Mouse (Mus musculus) kidney, postnatal 25 days (tissue): ENCODE measurements at regions not wholly inside any gene's neighbourhood (a gene's known extent, or its start where the extent isn't known, plus 50 kb on each side); places are given as distances from the start of the nearest gene placed in this dataset.

Experiments used
- DNase-seq, 2 experiments: peaks; one replicate each; pipeline ENCODE4 v3.0.0; 2021; ENCODE audit warnings: mixed read lengths in 2 of 2

GRCm38 (mm10) chr16:47754671-47755070 lies 528.9 kb upstream of the Dppa4 start:
- no peak for DNase-seq

GRCm38 (mm10) chr16:47758296-47758695 lies 525.2 kb upstream of the Dppa4 start:
- DNase-seq, result no peak

- DNase-seq, result peak in 1 of 2 experiments; percentile 46
Observed at GRCm38 (mm10) chr16:47765742-47766141, 517.8 kb upstream of the Dppa4 start.

GRCm38 (mm10) chr16:47788515-47788914 lies 495.0 kb upstream of the Dppa4 start:
- DNase-seq, result no peak

GRCm38 (mm10) chr16:47790666-47791065 lies 492.9 kb upstream of the Dppa4 start:
- no peak for DNase-seq

- DNase-seq, result no peak
Observed at GRCm38 (mm10) chr16:47791456-47791855, 492.1 kb upstream of the Dppa4 start.

- no peak for DNase-seq
Observed at GRCm38 (mm10) chr16:47798838-47799237, 484.7 kb upstream of the Dppa4 start.

- DNase-seq, result no peak
Observed at GRCm38 (mm10) chr16:47843169-47843568, 440.4 kb upstream of the Dppa4 start.

GRCm38 (mm10) chr16:47851631-47852030 lies 431.9 kb upstream of the Dppa4 start:
- DNase-seq, result no peak

GRCm38 (mm10) chr16:47859840-47860239 lies 423.7 kb upstream of the Dppa4 start:
- no peak for DNase-seq

GRCm38 (mm10) chr16:47875258-47875657 lies 408.3 kb upstream of the Dppa4 start:
- no peak for DNase-seq

- no peak for DNase-seq
Observed at GRCm38 (mm10) chr16:47883476-47883875, 400.1 kb upstream of the Dppa4 start.

- DNase-seq, result no peak
Observed at GRCm38 (mm10) chr16:47887019-47887418, 396.5 kb upstream of the Dppa4 start.

GRCm38 (mm10) chr16:47900785-47901184 lies 382.7 kb upstream of the Dppa4 start:
- DNase-seq, result no peak

- DNase-seq, result no peak
Observed at GRCm38 (mm10) chr16:47938000-47938399, 345.5 kb upstream of the Dppa4 start.
